Mouse (Mus musculus): Measurements from ENCODE around the gene Hoxd9. TPM values are rescaled to one million over a fixed set of nuclear protein-coding genes. Genes with fewer than 3 reads are reported as not detected.
A peak's percentile ranks its signal among the peaks of the same experiment; 100 is the strongest.

Gene Hoxd9
- polyA plus RNA-seq, 1 experiment from 2014 or later: not detected

- Histone ChIP-seq H3K36me3 (ENCODE audit: control insufficient read depth, insufficient read depth, low read length) (no peaks in the 10 kb centered on the region), H3K27me3 (ENCODE audit: control insufficient read depth, insufficient read depth, low read length) (peaks cover 98% of the 10 kb centered on the region), H3K4me3 (replicated peaks; ENCODE audit: low read depth, low read length) (peak overlapping the region; percentile 4; the same call in 1 of the 2 replicates), H3K4me1 (ENCODE audit: control insufficient read depth, insufficient read depth, low read length) (peaks cover 9% of the 10 kb centered on the region; the same call in 1 of the 2 replicates), H3K9ac (replicated peaks; ENCODE audit: low read length) (no peak overlapping the region), H3K27ac (replicated peaks; ENCODE audit: low read depth, low read length) (no peak overlapping the region), H3K4me2 (ENCODE audit: low read length) (peak overlapping the region; percentile 39), H3K9me3 (ENCODE audit: control insufficient read depth, low read length) (no peaks in the 10 kb centered on the region)
- WGBS: under 1% methylated on average over 47 of the region's 47 CpGs
- DNase-seq (peak; percentile 66), ATAC-seq (ENCODE audit: low FRiP score, low TSS enrichment) (no peak)
Measured at GRCm38 (mm10) chr2:74749337-74750121, 52.0 kb downstream of the Hoxd9 start.

MicroRNA genes within 50 kb of the gene (microRNA counts, 519-probe panel; counts per million panel counts)
- microRNA mmu-miR-10b: not detected

Small RNA genes within 50 kb of the gene (microRNA-seq; reads per million reads assigned to microRNA genes)
- gene Gm44463: not detected
- 443 reads per million, percentile 71 among the genes with 10 or more reads in this experiment for gene Mir10b

Other genes with a start within 250 kb of the Hoxd9 start
- gene Lnpk, start 118.3 kb upstream of the Hoxd9 start, polyA plus RNA-seq (2014; fragmentation: Nextera tagmentation; extraction: Ambion mirVana): 58.2 and 61.4 TPM in 2 replicates
- gene Evx2, start 38.2 kb upstream of the Hoxd9 start, polyA plus RNA-seq (2014; fragmentation: Nextera tagmentation; extraction: Ambion mirVana): 1.2 and 1.7 TPM in 2 replicates
- 0.11 TPM in 1 of 2 replicates, not detected in the other for gene Hoxd13, start 29.4 kb upstream of the Hoxd9 start, polyA plus RNA-seq (2014; fragmentation: Nextera tagmentation; extraction: Ambion mirVana)
- gene Hoxd12, start 22.7 kb upstream of the Hoxd9 start, polyA plus RNA-seq (2014; fragmentation: Nextera tagmentation; extraction: Ambion mirVana): not detected in 2 replicates
- not detected in 2 replicates for gene Hoxd11, start 18.2 kb upstream of the Hoxd9 start, polyA plus RNA-seq (2014; fragmentation: Nextera tagmentation; extraction: Ambion mirVana)
- not detected in 2 replicates for gene Hoxd10, start 5.8 kb upstream of the Hoxd9 start, polyA plus RNA-seq (2014; fragmentation: Nextera tagmentation; extraction: Ambion mirVana)
- gene Hoxd8, start 6.9 kb downstream of the Hoxd9 start, polyA plus RNA-seq (2014; fragmentation: Nextera tagmentation; extraction: Ambion mirVana): not detected in 2 replicates
- gene Hoxd3, start 14.2 kb downstream of the Hoxd9 start, polyA plus RNA-seq (2014; fragmentation: Nextera tagmentation; extraction: Ambion mirVana): not detected in 2 replicates
- gene Hoxd4, start 14.2 kb downstream of the Hoxd9 start, polyA plus RNA-seq (2014; fragmentation: Nextera tagmentation; extraction: Ambion mirVana): not detected in 2 replicates
- gene Gm28230, start 29.0 kb downstream of the Hoxd9 start, polyA plus RNA-seq (2014; fragmentation: Nextera tagmentation; extraction: Ambion mirVana): not detected in 2 replicates
- not detected in 2 replicates for gene Hoxd1, start 65.3 kb downstream of the Hoxd9 start, polyA plus RNA-seq (2014; fragmentation: Nextera tagmentation; extraction: Ambion mirVana)
- gene Mtx2, start 128.1 kb downstream of the Hoxd9 start, polyA plus RNA-seq (2014; fragmentation: Nextera tagmentation; extraction: Ambion mirVana): 167 and 193 TPM in 2 replicates

All from midbrain, embryonic 14.5 days (tissue).